Mouse (Mus musculus) spleen, adult 12 weeks (tissue): ENCODE results near the gene Kl.

Experiments
- DNase-seq: peaks from one replicate; pipeline ENCODE4 v3.0.0; 2022; ENCODE audit warnings: low spot score

Gene Kl

GRCm38 (mm10) chr5:150952328-150952668, at the start of gene Kl:
Gene Kl (plus strand): TSS chr5:150952607.
- no peak for DNase-seq

DNA sequence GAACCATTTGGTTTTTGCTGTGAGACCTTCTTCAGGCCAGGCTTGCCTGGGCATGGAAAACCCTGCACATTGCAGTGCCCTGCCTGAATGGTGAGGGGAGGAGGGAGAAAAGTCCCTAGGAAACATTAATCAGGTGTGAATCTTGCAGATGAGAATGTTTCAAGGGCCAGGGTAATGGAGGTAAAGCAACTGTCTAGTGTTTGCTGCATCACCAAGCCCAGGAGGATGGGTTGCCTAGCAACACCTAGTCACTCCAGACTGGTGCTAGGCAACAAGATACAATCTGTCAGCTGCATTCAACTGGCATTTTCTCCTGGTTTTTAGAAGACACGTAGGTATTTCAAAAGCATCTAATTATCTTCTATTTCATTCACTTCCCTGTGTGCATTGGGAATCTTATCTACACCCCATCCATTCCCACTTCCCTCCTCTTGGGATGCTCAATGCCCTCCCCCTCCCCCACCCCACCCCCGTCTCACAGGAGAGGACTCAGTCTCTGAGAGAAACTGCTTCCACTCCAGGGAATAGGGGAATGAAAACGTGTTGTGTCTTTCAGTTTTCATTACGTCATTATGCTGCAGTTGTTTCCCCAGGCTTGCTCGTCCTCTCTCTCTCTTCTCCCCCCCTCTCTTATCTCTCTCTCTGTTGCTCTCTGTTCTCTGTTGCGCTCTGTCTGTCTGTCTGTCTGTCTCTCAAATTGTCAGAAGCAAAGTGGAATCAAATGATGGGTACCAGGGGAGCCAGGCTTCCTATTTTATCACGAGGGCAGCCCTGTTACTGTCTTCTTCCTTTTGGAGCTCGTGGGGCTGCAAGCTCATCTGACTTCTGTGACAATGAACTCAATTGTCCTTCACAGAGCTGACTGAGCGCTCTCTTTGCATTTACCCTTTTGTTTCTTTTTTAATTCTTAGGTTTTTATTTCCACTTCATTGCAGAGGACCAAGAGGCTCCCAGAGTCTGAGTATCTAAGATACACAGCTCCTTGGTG, 46.1 kb upstream of the Kl start:
- no peak for DNase-seq

GRCm38 (mm10) chr5:150912156-150912555, 40.3 kb upstream of the Kl start:
- DNase-seq: no peak

DNA sequence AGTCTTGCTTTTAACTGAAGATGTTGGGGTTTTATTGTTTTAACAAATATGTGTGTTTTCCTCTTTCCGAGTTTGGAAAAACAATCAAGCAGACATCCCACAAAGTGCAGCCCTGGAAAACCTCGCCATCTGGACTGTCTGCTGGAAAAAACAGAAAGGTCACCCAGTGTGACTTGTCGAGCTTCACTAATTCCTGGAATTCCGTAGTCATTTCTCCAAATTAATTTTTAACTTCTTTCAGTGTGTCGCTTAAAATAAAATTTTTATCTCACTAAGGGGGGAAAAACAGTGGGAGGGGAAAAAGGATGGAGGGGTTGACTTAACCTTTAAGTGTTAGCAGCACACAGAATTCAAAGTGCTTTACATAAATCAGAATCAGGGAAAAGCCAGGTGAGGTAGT, 39.8 kb upstream of the Kl start:
- no peak for DNase-seq

DNA sequence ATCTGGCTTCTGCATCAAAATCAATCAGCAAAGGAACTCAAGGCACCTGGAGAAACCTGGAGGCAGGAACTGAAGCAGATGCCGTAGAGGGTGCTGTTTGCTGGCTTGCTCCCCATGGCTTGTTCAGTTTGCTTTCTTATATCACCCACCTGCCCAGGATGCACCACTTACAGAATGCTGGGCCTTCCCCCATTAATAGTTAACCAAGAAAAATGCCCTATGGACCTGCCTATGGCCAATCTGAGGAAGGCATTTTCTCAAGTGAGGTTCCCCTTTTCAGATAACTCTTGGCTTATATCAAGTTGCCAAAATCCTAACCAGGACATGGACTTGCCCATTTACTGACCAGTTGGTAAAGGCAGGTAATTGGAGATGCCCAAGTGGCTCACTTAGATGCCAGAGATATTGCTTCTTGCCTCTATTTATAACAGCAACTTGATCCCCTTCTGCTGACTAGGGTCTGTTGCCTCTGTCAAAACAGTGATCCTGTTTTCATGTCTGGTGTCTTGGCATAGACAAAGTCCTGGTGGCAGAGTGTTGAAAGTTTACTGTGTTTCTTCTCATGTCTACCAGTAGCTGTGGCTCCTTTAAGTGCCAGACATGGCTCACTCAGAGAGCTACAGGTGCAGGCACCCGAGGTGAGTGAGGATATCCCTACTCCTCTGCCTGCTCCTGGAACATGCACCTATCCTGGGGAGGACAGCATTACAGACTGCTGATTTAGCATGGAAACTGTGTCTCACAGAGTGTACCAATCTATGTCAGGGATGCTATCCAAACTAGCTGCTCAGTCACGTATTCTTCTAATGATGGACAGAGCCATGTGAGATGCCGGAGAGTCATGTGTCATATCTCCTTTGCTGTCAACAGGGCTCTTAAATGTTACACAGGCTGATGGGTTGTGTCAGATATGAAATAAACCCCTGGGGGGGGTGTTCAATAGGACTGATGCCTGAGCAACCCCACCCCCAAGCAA, 37.0 kb upstream of the Kl start:
- DNase-seq: no peak

DNA sequence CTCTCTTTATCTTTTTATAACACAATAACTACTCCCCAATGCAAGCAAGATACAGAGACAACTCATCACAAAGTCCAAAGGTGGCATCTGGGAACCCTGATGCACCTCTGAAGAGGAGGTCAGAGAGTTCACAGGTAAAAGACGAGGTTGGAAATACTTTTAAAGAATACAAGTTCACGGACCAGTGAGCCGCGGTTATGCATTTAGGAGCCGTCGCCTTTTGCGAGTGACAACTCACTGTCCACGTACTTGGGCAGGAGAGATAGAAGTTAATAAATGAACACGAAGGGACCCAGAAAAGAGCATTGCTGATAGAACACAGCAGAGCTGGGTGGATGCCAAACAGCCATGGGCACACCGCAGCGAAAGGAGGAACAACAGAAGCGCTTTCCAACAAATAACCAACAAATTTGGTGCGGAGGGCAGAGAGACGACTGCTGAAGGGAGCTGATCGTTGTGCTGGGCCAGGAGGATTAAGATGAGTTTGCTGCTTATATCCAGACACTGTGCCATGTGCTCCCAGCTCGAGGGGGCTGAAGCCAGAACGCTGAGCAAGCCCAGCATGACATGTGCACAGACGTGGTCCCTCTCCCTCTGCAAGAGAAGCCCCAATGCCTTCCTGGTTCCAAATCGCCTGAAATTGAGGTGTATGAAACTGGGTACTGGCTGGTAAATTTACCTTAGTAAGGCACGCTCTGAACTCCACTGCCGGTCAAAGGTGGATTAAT, 35.1 kb upstream of the Kl start:
- no peak for DNase-seq

DNA sequence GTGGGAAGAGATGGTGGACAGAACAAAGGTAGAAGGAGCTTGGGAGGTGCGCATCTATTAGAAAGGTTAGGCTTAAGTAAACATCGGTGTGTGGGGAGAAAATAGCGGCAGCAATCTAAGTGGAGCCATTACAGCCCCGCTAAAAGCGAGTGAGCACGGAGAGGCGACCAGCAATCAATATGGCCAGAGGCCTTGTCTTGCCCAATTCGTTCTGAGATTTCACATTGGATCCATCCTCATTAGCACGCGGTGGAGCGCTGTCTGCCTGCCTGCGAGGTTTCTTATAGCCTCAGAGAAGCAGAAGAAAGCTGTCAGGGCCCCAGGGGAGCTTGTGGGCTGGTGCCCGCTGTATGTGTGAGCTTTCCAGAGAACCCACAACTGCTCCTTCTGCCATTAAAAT, 33.8 kb upstream of the Kl start:
- DNase-seq: no peak

GRCm38 (mm10) chr5:150919269-150919668, 33.1 kb upstream of the Kl start:
- no peak for DNase-seq

DNA sequence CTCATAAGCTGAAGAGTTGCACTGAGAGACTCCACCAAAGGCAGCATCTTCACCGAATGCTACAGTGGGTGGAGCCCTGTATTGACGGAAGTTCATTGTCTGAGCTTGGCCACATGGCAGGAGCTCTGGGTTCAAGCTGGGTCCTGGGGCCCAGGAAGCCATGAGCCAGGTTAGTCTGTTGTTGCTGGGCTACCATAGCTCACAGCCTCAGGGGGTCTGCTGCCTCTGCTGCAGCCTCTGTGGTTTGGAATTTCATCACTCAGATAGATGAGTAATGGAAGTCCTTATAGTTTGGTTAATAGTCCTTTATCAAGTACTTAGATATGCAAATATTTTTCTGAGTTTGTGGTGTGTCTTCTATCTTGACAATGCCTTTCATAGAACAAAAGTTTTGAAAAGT, 32.4 kb upstream of the Kl start:
- no peak for DNase-seq

GRCm38 (mm10) chr5:150929406-150929805, 23.0 kb upstream of the Kl start:
- no peak for DNase-seq

- DNase-seq: no peak
Measured at GRCm38 (mm10) chr5:150932596-150932995, 19.8 kb upstream of the Kl start.

- no peak for DNase-seq
Measured at GRCm38 (mm10) chr5:150936213-150936612, 16.2 kb upstream of the Kl start.

GRCm38 (mm10) chr5:150936807-150937206, 15.6 kb upstream of the Kl start:
- no peak for DNase-seq

GRCm38 (mm10) chr5:150937501-150937900, 14.9 kb upstream of the Kl start:
- no peak for DNase-seq

DNA sequence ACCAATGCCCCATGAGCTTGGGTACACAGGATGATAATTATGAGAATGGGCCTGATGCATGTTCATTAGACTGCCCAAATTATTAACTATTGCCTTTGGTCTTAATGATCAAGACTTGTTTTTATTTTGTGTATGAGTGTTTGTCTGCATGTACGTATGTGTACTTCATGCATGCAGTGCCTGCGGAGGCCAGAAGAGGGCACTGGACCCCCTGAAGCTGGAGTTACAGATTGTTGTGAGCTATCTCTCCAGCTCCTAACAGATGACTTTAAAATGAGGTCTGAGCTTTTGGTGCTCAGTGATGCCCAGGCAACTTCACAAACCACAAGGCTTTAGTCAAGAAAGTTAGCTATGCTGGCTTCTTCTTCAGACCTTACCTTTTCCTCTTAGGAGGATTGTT, 6.8 kb upstream of the Kl start:
- no peak for DNase-seq

- no peak for DNase-seq
Measured at GRCm38 (mm10) chr5:150949131-150949530, 3.3 kb upstream of the Kl start.

DNA sequence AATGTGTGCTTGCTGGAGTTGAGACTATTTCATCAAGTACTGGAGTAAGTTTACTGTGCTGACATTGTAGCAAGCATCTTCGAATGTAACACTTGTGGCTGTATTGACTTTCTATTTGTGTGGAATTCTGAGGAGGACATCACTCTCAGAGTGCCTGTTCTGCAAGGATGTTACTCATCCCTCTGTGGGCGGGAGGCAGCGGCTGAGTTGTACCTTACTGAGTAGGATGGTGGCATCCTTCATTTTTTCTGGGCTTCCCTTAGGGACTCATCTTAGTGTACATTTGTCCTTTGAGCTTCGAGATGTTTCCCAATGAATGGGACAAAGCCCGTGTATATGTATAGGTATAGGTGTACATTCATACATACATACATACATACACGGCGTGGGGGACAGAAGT, 1.1 kb upstream of the Kl start:
- no peak for DNase-seq

DNA sequence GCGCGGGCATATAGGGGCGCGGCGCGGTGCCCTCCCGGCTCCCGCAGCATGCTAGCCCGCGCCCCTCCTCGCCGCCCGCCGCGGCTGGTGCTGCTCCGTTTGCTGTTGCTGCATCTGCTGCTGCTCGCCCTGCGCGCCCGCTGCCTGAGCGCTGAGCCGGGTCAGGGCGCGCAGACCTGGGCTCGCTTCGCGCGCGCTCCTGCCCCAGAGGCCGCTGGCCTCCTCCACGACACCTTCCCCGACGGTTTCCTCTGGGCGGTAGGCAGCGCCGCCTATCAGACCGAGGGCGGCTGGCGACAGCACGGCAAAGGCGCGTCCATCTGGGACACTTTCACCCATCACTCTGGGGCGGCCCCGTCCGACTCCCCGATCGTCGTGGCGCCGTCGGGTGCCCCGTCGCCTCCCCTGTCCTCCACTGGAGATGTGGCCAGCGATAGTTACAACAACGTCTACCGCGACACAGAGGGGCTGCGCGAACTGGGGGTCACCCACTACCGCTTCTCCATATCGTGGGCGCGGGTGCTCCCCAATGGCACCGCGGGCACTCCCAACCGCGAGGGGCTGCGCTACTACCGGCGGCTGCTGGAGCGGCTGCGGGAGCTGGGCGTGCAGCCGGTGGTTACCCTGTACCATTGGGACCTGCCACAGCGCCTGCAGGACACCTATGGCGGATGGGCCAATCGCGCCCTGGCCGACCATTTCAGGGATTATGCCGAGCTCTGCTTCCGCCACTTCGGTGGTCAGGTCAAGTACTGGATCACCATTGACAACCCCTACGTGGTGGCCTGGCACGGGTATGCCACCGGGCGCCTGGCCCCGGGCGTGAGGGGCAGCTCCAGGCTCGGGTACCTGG, 488 bp downstream of the Kl start:
- DNase-seq: no peak

DNA sequence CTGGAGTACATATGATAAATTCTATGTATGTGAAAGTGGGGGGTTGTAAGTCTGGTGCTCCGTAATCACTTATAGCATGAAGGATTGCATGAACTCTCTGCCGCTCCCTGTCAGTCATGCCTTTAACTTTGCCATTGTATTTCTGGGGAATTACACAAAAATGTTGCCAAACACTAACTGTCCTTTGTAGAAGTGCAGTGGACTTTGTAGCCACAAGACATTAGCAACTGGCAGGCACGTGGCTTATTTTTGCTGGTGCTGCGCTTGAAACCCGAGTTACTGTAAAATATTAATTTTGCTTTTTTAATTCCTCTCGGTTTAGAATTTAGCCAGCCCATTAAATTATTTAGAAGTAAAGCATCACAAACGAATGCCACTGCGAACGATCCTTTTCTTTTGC, 2.4 kb downstream of the Kl start:
- DNase-seq: no peak

- no peak for DNase-seq
Measured at GRCm38 (mm10) chr5:150959861-150960260, 7.5 kb downstream of the Kl start.

DNA sequence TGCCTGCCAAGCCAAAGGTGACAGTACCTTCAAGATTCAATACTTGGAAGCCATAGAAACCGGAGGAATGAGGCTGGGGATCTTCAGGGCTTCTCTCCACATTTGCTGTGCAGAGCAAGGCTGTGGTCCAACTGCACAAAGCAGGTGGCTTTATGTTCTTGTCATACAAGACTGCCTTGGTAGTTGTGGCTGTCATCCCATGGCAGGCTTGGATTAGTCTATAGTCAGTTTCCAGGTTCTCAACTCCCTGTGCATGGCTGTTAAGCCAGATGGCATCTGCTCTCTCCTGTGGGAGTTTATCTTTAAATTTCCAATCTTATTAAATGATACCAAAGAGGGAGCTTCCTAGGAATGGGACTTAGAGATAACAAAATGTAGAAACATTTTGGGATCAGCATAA, 9.2 kb downstream of the Kl start:
- DNase-seq: no peak
